Mouse (Mus musculus): ENCODE measurements at regions not wholly inside any gene's neighbourhood (a gene's known extent, or its start where the extent isn't known, plus 50 kb on each side); places are given as distances from the start of the nearest gene placed in this dataset.
A peak's percentile ranks its signal among the peaks of the same experiment; 100 is the strongest.
"Not testable (repeated sequence)": the region's sequence is repeated elsewhere in the genome, so short reads cannot be mapped to it uniquely, and the experiment has no call there.

- DNase-seq, result no peak
Measured at GRCm38 (mm10) chr7:53136513-53136912, 1121.0 kb upstream of the 1700015G11Rik start.

GRCm38 (mm10) chr7:53117666-53118065 is 1102.1 kb upstream of the 1700015G11Rik start:
- DNase-seq, result no peak

GRCm38 (mm10) chr7:53115781-53116180 is 1100.3 kb upstream of the 1700015G11Rik start:
- no peak for DNase-seq

- DNase-seq, result no peak
Measured at GRCm38 (mm10) chr7:53109265-53109855, 1093.8 kb upstream of the 1700015G11Rik start.

- DNase-seq, result no peak
Measured at GRCm38 (mm10) chr7:53107636-53108035, 1092.1 kb upstream of the 1700015G11Rik start.

GRCm38 (mm10) chr7:53085822-53086221 is 1070.3 kb upstream of the 1700015G11Rik start:
- not testable (repeated sequence) for DNase-seq

- peak; percentile 1 for DNase-seq
Measured at GRCm38 (mm10) chr7:53070621-53071020, 1055.1 kb upstream of the 1700015G11Rik start.

Measured in embryo, embryonic 11 days (tissue).